Mouse (Mus musculus): ENCODE data around the gene Crb2. TPM values are rescaled to one million over a fixed set of nuclear protein-coding genes. Genes with fewer than 3 reads are reported as not detected.

Crb2 gene
- polyA plus RNA-seq (2012; rRNA removed; ENCODE audit: low replicate concordance) = 0.44 and 3.1 TPM in 2 replicates

DNA sequence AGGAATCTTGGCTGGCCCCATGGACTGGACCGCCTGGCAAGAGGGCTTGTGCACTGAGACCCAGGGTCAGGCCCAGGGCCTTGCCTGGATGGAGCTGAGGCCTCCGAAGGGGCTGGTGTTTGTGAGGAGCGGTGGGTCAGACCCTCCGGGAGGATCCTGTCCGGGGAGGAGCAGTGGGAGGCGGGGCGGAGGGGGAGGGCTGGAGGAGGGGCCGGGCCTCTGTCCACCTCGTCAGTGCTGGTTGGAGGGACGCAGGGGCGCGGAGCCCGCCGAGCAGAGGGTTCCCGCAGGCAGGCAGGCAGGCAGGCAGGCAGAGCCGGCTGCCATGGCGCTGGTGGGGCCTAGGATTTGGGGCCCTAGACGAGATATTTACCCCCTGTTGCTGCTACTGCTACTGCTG is at the start of gene Crb2:
TSS of gene Crb2 (plus strand) at position 234 of the 400 bp plus-strand sequence.

Other genes with a start within 250 kb of the Crb2 start
- gene Strbp, start 72.4 kb upstream of the Crb2 start, polyA plus RNA-seq (2012; rRNA removed; ENCODE audit: low replicate concordance) = 1.7 and 4.0 TPM in 2 replicates

Data from subcutaneous adipose tissue, adult 2 months (tissue).